Mouse (Mus musculus) cortical plate, adult 2 months (tissue): Measurements from ENCODE around the gene Nup98. TPM values are rescaled to one million over a fixed set of nuclear protein-coding genes. Genes with fewer than 3 reads are reported as not detected.

Source experiments
- H3K27ac ChIP-seq: fragments of 200-500 bp; 2 replicates; pipeline ENCODE4 v1.5.1; 2012; ENCODE audit warnings: low read length, control low read depth, inconsistent platforms; ENCODE audit not compliant: insufficient read depth
- H3K4me1 ChIP-seq: fragments of 200-500 bp; 2 replicates; pipeline ENCODE4 v1.6.1; 2011; ENCODE audit warnings: low read length; ENCODE audit not compliant: control insufficient read depth, insufficient read depth
- H3K4me3 ChIP-seq: fragments of 200-500 bp; 2 replicates; pipeline ENCODE4 v1.5.1; 2011; ENCODE audit warnings: mild to moderate bottlenecking, low read length, control low read depth; ENCODE audit not compliant: insufficient read depth
- CTCF ChIP-seq: fragments of 200-500 bp; IDR thresholded peaks from 2 replicates; pipeline ENCODE4 v1.5.1; 2011; ENCODE audit warnings: mild to moderate bottlenecking, control low read depth, low read length; ENCODE audit not compliant: insufficient read depth; ENCODE audit errors: extremely low read depth
- POLR2A ChIP-seq: fragments of 200-500 bp; IDR thresholded peaks from 2 replicates; pipeline ENCODE4 v1.6.1; 2011; ENCODE audit warnings: mild to moderate bottlenecking, low read length, control low read depth; ENCODE audit not compliant: insufficient read depth; ENCODE audit errors: extremely low read depth
- polyA plus RNA-seq: library from polyadenylated mRNA; depleted of rRNA; stranded (reverse); fragments of >200 nt; gene quantifications from 2 replicates; pipeline ENCODE4 v1.2.3, GENCODE M21; 2012

The Nup98 gene
- polyA plus RNA-seq, 1 experiment = 17.1 TPM

GRCm38 (mm10) chr7:102211071-102211470 lies 1.1 kb upstream of the Nup98 start:
- H3K4me1 ChIP-seq = peaks cover 4% of the 10 kb centered on the region; the same call in 1 of the 2 replicates
- TF ChIP-seq CTCF = no peak
- no peak for TF ChIP-seq POLR2A
- H3K4me3 ChIP-seq = peak overlapping the region; percentile 42; the same call in 1 of the 2 replicates
- 0 out of 2 replicates have a peak overlapping the region, but pooled peaks have one; percentile 67 for H3K27ac ChIP-seq

- TF ChIP-seq POLR2A (no peak), CTCF (no peak)
- peaks cover 6% of the 10 kb centered on the region; the same call in 1 of the 2 replicates for H3K4me1 ChIP-seq
- peak overlapping the region; percentile 42 for H3K4me3 ChIP-seq
- no peak overlapping the region for H3K27ac ChIP-seq
Observed at GRCm38 (mm10) chr7:102208806-102209363, 1.1 kb downstream of the Nup98 start.

DNA sequence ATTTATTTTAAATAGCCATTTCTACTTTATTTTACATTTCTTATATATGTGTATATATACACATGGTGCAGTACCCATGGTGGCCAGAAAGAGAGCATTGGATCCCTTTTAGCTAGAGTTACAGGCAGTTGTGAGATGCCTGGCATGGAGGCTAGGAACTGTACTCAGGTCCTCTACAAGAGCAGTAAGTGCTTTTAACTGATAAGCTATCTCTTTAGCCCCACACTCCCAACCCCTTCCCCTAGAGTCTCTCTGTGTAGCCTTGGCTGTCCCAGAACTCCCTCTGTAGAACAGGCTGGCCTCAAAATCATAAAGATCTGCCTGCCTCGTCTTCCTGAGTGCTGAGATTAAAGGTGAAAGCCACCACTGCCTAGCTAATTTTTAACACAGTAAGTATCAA lies 4.3 kb downstream of the Nup98 start:
- H3K4me1 ChIP-seq = peaks cover 6% of the 10 kb centered on the region; the same call in 1 of the 2 replicates
- H3K4me3 ChIP-seq = no peak overlapping the region
- TF ChIP-seq POLR2A (no peak), CTCF (no peak)
- no peak overlapping the region for H3K27ac ChIP-seq

DNA sequence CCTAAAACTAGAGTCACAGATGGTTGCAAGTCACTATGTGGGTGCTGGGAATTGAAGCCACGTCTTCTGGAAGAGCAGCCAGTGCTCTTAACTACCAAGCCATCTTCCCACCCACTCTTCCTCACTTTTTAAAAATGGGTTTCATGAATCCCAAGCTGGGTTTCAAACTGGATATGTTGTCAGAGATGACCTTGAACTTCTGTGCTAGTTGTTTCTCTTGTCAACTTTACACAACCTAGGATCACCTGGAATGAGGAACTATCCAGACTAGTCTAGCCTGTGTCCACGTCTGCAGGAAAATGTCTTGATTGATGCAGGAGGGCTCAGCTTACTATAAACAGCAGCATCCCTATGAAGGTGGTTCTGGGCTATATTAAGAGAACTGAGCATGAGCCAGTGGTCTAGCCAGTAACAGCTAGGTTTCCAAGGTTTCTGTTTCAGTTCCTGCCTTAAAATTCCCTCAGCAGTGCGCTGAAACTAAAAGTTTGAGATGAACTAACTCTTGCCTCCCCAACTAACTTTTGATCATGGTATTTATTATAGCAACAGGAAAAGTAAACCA lies 5.6 kb downstream of the Nup98 start:
- TF ChIP-seq CTCF (no peak), POLR2A (no peak)
- Histone ChIP-seq H3K27ac (no peak overlapping the region; the same call in 1 of the 2 replicates), H3K4me3 (no peak overlapping the region), H3K4me1 (peaks cover 7% of the 10 kb centered on the region; the same call in 1 of the 2 replicates)

- Histone ChIP-seq H3K27ac (no peak overlapping the region), H3K4me1 (peaks cover 4% of the 10 kb centered on the region; the same call in 1 of the 2 replicates), H3K4me3 (no peak overlapping the region)
- TF ChIP-seq CTCF (no peak), POLR2A (no peak)
Observed at GRCm38 (mm10) chr7:102200996-102201785, 8.8 kb downstream of the Nup98 start.

- H3K27ac ChIP-seq = no peak overlapping the region
- TF ChIP-seq POLR2A (no peak), CTCF (no peak)
- peaks cover 4% of the 10 kb centered on the region; the same call in 1 of the 2 replicates for H3K4me1 ChIP-seq
- H3K4me3 ChIP-seq = no peak overlapping the region
Observed at GRCm38 (mm10) chr7:102200576-102200975, 9.4 kb downstream of the Nup98 start.

DNA sequence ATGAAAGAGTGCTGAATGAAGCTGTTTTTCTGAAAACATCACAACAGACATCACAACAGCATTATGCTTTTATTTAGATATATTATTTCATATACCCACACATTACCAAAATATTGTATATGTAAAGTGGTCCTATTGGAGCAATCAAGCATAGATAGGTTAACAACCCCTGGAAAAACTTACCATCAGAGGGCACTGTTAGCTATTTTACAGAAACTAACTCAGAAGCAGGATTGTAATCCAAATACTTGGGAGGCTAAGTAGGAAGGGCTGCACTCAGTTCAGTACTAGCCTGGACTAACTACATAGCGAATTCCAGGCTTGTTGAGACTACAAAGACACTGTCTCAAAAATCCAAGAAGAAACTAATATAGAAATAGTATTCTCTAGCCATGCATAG lies 17.6 kb downstream of the Nup98 start:
- Histone ChIP-seq H3K27ac (no peak overlapping the region), H3K4me3 (no peak overlapping the region), H3K4me1 (no peaks in the 10 kb centered on the region; the same call in 1 of the 2 replicates)
- TF ChIP-seq POLR2A (no peak), CTCF (no peak)

DNA sequence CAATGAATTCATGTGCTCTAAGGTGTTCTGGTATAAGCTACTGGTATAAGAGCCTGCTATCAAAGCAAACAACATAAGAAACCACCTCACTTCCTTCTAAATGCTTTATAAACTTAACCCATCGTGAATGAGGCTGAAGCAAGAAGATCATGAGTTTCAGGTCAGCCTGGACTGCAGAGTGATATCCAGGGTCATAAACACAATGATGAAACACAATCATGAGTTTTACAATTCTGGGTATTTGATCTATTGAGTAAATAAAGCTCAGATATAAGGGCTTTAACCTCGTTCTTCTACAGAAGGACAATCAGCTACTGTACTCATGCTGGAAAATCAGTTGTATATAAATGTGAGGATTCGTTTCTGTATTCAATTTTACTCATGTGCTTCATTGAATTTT lies 26.1 kb downstream of the Nup98 start:
- Histone ChIP-seq H3K4me1 (no peaks in the 10 kb centered on the region), H3K4me3 (no peak overlapping the region), H3K27ac (no peak overlapping the region)
- no peak for TF ChIP-seq POLR2A
- no peak for TF ChIP-seq CTCF

GRCm38 (mm10) chr7:102170300-102170699 lies 39.7 kb downstream of the Nup98 start:
- TF ChIP-seq CTCF = 0 out of 2 replicates have a peak, but pooled peaks have one; percentile 1
- no peak for TF ChIP-seq POLR2A
- Histone ChIP-seq H3K4me3 (no peak overlapping the region), H3K4me1 (no peaks in the 10 kb centered on the region), H3K27ac (no peak overlapping the region)

GRCm38 (mm10) chr7:102153691-102154090 lies 56.3 kb downstream of the Nup98 start:
- H3K4me1 ChIP-seq = no peaks in the 10 kb centered on the region
- no peak overlapping the region for H3K27ac ChIP-seq
- no peak overlapping the region for H3K4me3 ChIP-seq
- TF ChIP-seq CTCF (no peak), POLR2A (no peak)

GRCm38 (mm10) chr7:102137898-102138297 lies 72.1 kb downstream of the Nup98 start:
- no peak overlapping the region for H3K4me3 ChIP-seq
- no peak overlapping the region for H3K27ac ChIP-seq
- no peak for TF ChIP-seq POLR2A
- no peak for TF ChIP-seq CTCF
- H3K4me1 ChIP-seq = no peaks in the 10 kb centered on the region
